Mouse (Mus musculus): ENCODE measurements at regions not wholly inside any gene's neighbourhood (a gene's known extent, or its start where the extent isn't known, plus 50 kb on each side); places are given as distances from the start of the nearest gene placed in this dataset.

DNA sequence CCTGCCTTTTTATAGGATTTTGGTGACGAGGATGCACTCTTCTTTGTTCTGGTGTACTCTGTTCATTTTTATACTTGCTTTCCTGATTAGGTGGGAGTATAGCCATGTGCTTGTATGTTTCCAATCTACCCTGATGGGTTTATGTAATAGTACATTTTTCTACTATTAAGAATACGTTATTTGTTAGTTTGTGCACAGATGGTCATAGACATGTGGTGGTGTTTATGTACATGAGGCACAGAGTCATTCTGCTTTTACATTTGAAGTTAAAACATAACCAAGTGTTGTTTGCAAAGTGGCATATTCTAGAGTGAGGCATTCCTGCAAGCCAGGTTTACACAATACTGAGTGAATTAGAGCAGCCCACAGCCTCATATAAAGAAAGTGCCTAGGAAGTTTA, 1597.7 kb upstream of the B3galt2 start:
- intact Hi-C loops (cut with DNase I) = no loop called here

GRCm38 (mm10) chr1:142055207-142055606, 1585.3 kb upstream of the B3galt2 start:
- intact Hi-C loops (cut with DNase I) = no loop called here

Data from adrenal gland (tissue).